Comparison of ENCODE assay signal across 7 mouse cellular contexts in genomic region chr1:150099374-150099773, GRCm38 (mm10). TPM values are rescaled to one million over a fixed set of nuclear protein-coding genes. Genes with fewer than 3 reads are reported as not detected.
DNase-seq lines count a peak whose midpoint lies in the region; ATAC-seq and TF ChIP-seq lines count a peak whose summit lies in the region.

No protein-coding gene starts in this region.

- peak; percentile 22; the same call in 1 of the 2 replicates for ATAC-seq in neural tube, embryonic 11.5 days (ENCODE audit: insufficient read depth, low FRiP score, low TSS enrichment)
- ATAC-seq in liver, embryonic 12.5 days, result no peak
- ATAC-seq in stomach, embryonic 16.5 days (ENCODE audit: insufficient read depth, low FRiP score), result peak; percentile 20; the same call in 1 of the 2 replicates

- 0 out of 2 replicates have a peak, but pooled peaks cover 3% of the 10 kb centered on the region for H3K4me1 ChIP-seq in neural tube, embryonic 11.5 days (ENCODE audit: control insufficient read depth, insufficient read depth, low read length)
- H3K4me1 ChIP-seq in embryonic fibroblast, embryonic 13.5 days (ENCODE audit: control insufficient read depth, insufficient read depth, low read length), result peaks cover 2% of the 10 kb centered on the region; the same call in 1 of the 2 replicates
- no peaks in the 10 kb centered on the region for H3K4me1 ChIP-seq in liver, embryonic 12.5 days
- H3K4me1 ChIP-seq in stomach, embryonic 16.5 days (ENCODE audit: control insufficient read depth, insufficient read depth, low read length), result peaks cover 3% of the 10 kb centered on the region; the same call in 1 of the 2 replicates

- no peaks in the 10 kb centered on the region for H3K9me3 ChIP-seq in neural tube, embryonic 11.5 days (ENCODE audit: control insufficient read depth, low read length)
- H3K9me3 ChIP-seq in liver, embryonic 12.5 days (replicated peaks), result no peaks in the 10 kb centered on the region
- H3K9me3 ChIP-seq in stomach, embryonic 16.5 days (replicated peaks; ENCODE audit: control insufficient read depth, low read length), result no peaks in the 10 kb centered on the region

- H3K27ac ChIP-seq in neural tube, embryonic 11.5 days (ENCODE audit: low read depth, low read length), result no peak overlapping the region
- peak overlapping the region; percentile 80 for H3K27ac ChIP-seq in embryonic fibroblast, embryonic 13.5 days (ENCODE audit: insufficient read depth, low read length)
- no peak overlapping the region for H3K27ac ChIP-seq in liver, embryonic 12.5 days
- H3K27ac ChIP-seq in stomach, embryonic 16.5 days (ENCODE audit: low read length), result no peak overlapping the region

- no peak for TF ChIP-seq CTCF in embryonic fibroblast, embryonic 13.5 days (IDR thresholded peaks at IDR 0.05; ENCODE audit: borderline replicate concordance, insufficient read depth, low read length)

- peak overlapping the region; percentile 28 for H3K4me3 ChIP-seq in neural tube, embryonic 11.5 days (ENCODE audit: low read depth, low read length)
- H3K4me3 ChIP-seq in embryonic fibroblast, embryonic 13.5 days (ENCODE audit: insufficient read depth, low read length), result peak overlapping the region; percentile 90
- peak overlapping the region; percentile 41 for H3K4me3 ChIP-seq in liver, embryonic 12.5 days
- peak overlapping the region; percentile 53 for H3K4me3 ChIP-seq in stomach, embryonic 16.5 days (replicated peaks; ENCODE audit: low read length)

- H3K9ac ChIP-seq in neural tube, embryonic 11.5 days (ENCODE audit: low read length), result no peak overlapping the region
- no peak overlapping the region for H3K9ac ChIP-seq in liver, embryonic 12.5 days
- H3K9ac ChIP-seq in stomach, embryonic 16.5 days (ENCODE audit: low read length), result peak overlapping the region; percentile 72

- 2% methylated on average over 9 of the region's 9 CpGs for WGBS in neural tube, embryonic 11.5 days
- WGBS in liver, embryonic 12.5 days (ENCODE audit: insufficient replicate concordance), result 6% methylated on average over 9 of the region's 9 CpGs
- 4% methylated on average over 9 of the region's 9 CpGs for WGBS in stomach, embryonic 16.5 days

- peak overlapping the region; percentile 54 for H3K4me2 ChIP-seq in neural tube, embryonic 11.5 days (ENCODE audit: low read depth)
- H3K4me2 ChIP-seq in liver, embryonic 12.5 days, result peak overlapping the region; percentile 68
- peak overlapping the region; percentile 93 for H3K4me2 ChIP-seq in stomach, embryonic 16.5 days (ENCODE audit: low read depth, low read length)

- peak; percentile 12 for DNase-seq in neural tube, embryonic 11.5 days (ENCODE audit: low spot score)
- DNase-seq in neural tube, embryonic 10.5 days (ENCODE audit: extremely low spot score, low spot score), result no peak
- no peak for DNase-seq in ovary, postnatal 10 days (ENCODE audit: low spot score)
- no peak for DNase-seq in right cerebral cortex, postnatal 10 days (ENCODE audit: low spot score in 2 of 2)

- H3K36me3 ChIP-seq in neural tube, embryonic 11.5 days (ENCODE audit: control insufficient read depth, insufficient read depth, low read length), result no peaks in the 10 kb centered on the region
- no peaks in the 10 kb centered on the region for H3K36me3 ChIP-seq in liver, embryonic 12.5 days
- no peaks in the 10 kb centered on the region for H3K36me3 ChIP-seq in stomach, embryonic 16.5 days (ENCODE audit: control insufficient read depth, insufficient read depth, low read length)

- TF ChIP-seq POLR2A in embryonic fibroblast, embryonic 13.5 days (IDR thresholded peaks at IDR 0.05; ENCODE audit: low read depth, low read length), result no peak; the same call in 1 of the 2 replicates

- no peaks in the 10 kb centered on the region for H3K27me3 ChIP-seq in neural tube, embryonic 11.5 days (ENCODE audit: control insufficient read depth, insufficient read depth, low read length)
- H3K27me3 ChIP-seq in liver, embryonic 12.5 days (replicated peaks), result peaks cover 10% of the 10 kb centered on the region
- no peaks in the 10 kb centered on the region for H3K27me3 ChIP-seq in stomach, embryonic 16.5 days (ENCODE audit: control insufficient read depth, insufficient read depth, low read length)

RNA-seq across cellular contexts. Expression of gene Ptgs2, which starts 0.5 kb away (rescaled TPM):
- not detected in 2 replicates for polyA plus RNA-seq in neural tube, embryonic 11.5 days (2014; fragmentation: Nextera tagmentation; extraction: Ambion mirVana)
- polyA plus RNA-seq in embryonic fibroblast, embryonic 13.5 days (2011; ENCODE audit: insufficient read length, low read depth, missing spikeins), result 60.3 and 202 TPM in 2 replicates
- polyA plus RNA-seq in liver, embryonic 12.5 days (2016; fragmentation: Nextera tagmentation; extraction: Ambion mirVana), result 0.06 and 0.15 TPM in 2 replicates
- 0.30 and 0.46 TPM in 2 replicates for polyA plus RNA-seq in stomach, embryonic 16.5 days (2015; fragmentation: Nextera tagmentation; extraction: Ambion mirVana)

Comparison
In these comparisons a context has a peak if more than half of its experiments do, and no peak if none do; other contexts are left out.
1. H3K4me3 ChIP-seq: peak in every context shown above with its lines; median percentile 90 in embryonic fibroblast, embryonic 13.5 days; 53 in stomach, embryonic 16.5 days; 41 in liver, embryonic 12.5 days; 28 in neural tube, embryonic 11.5 days.
2. RNA of gene Ptgs2, which starts 0.5 kb away (polyA plus RNA-seq): 60.3 to 202 TPM in embryonic fibroblast, embryonic 13.5 days; 0.30 to 0.46 TPM in stomach, embryonic 16.5 days, 0.06 to 0.15 TPM in liver, embryonic 12.5 days and not detected in neural tube, embryonic 11.5 days; every median in the first group is over 10 times any median in the second.
3. Peak in every context shown above with its lines, with median percentiles within 50 percentile points of each other: H3K4me2 ChIP-seq.